Mouse (Mus musculus): ENCODE data around the gene Fcgr4. TPM values are rescaled to one million over a fixed set of nuclear protein-coding genes. Genes with fewer than 3 reads are reported as not detected.
A peak's percentile ranks its signal among the peaks of the same experiment; 100 is the strongest.
"Not testable (repeated sequence)": the region's sequence is repeated elsewhere in the genome, so short reads cannot be mapped to it uniquely, and the experiment has no call there.

Gene Fcgr4
- under 1 TPM; 0.34 to 0.52 TPM for total RNA-seq (2021)

DNA sequence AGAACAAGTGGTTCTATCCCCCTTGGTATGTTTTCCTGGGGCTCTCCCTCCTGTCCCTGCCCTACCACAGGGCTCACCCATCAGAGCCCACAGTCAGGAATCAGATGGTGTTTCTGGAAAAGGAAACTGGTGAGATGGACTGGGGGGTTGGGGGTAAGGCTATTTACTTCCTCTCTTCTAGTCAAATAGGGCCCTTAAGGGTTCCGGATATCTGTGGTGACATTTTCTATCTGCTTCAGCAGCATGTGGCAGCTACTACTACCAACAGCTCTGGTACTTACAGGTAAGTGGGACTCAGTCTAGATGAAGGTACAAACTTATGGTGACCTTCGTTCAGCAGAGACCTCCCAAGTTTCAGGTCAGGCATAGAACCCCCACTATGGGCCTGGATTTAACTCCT is at the start of gene Fcgr4:
Gene Fcgr4 (plus strand): TSS at position 184 of the 400 bp plus-strand sequence.
- intact Hi-C loops (cut with DNase I), result no loop called here
- DNase-seq (ENCODE audit: low spot score), result no peak

DNA sequence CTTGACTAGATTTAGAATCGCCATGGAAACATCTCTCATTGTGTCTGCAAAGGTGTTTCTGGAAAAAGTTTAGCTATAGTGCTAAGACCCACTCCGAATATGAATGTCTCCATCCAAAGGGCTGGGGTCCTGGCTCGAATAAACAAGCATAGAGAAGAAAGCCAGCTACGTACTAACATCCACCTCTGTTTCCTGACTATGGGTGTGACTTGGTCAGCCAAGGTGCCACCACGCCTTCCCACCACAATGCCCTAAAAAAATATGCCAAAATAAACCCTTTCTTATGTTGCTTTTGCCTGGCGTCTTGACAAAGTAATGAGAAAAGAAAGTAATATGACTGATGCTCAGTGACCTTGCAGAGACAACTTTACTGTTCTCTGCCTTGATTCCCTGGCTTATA is 46.2 kb upstream of the Fcgr4 start:
- intact Hi-C loops (cut with DNase I), result no loop called here
- DNase-seq (ENCODE audit: low spot score), result no peak

DNA sequence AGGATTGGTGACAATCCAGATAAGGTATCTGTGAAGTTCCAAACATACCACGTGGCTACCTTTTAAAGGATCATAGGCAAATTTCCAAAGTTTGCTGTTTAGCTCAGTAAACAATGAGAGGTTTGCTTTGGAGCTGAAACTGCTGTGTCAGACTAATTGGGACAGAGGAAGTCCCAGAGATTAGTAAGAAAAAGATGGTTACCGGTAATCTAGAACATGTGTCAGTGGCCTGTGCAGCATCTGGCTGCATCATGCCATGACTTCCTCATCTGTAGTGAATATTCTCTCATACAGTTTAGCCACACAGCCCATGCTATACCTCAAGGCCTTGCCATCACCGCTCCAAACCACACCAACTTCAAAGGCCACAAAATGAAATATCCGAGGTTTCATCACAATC is 45.8 kb upstream of the Fcgr4 start:
- no peak for DNase-seq (ENCODE audit: low spot score)
- intact Hi-C loops (cut with DNase I), result no loop called here

DNA sequence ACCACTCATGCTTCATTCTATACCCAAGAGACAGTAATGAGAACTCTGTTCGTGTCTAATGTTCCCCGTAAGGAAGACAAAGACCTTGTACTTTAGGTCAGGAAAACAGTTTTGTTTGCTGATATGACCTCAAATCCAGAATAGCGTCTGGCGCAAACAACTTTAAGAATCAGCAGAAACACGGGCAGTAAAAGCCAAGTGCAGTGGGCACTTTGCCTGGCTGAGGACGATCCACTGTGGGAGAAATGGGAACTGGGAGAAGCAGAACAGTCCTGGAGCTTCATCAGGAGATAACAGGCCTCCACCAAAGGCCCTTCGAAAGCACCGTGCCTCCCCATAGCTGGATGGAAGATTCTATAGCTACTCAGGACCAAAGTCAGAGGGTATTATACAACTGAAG is 44.5 kb upstream of the Fcgr4 start:
- intact Hi-C loops (cut with DNase I), result no loop called here
- DNase-seq (ENCODE audit: low spot score), result no peak

DNA sequence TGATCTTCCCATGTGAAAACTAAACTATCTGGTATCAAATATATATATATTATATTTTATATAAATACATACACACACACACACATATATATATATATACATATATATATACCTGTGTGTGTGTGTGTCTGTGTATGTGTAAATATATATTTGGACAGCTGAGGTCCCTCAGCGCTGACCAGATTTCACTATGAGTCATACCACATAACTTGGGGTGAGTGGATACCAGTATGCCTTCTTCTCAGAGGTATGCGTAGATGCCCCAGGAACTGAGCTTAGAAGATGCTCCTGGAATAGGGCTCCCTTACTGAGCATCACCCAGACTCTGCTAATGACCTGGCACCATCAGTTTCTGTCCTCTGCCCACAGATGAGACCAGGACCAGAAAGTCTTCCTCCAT is 44.0 kb upstream of the Fcgr4 start:
- no peak for DNase-seq (ENCODE audit: low spot score)
- intact Hi-C loops (cut with DNase I), result loop anchor here (5.0 kb wide), 1 partner anchor 62 kb away; the partner anchor contains the start of gene Fcrlb

DNA sequence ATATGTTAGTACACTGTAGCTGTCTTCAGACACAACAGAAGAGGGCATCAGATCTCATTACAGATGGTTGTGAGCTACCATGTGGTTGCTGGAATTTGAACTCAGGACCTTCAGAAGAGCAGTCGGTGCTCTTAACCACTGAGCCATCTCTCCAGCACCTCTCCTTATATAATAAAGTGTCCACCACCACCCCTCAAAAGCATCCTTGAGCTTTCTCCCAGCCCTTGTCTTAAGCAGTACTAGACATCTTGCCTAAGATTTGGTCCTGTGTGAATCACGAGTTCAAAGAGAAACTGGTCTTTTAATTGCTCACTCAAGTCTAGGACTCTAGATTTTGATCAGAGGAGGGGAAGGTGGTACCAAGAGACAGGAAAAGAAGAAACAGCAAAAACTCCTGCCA is 43.4 kb upstream of the Fcgr4 start:
- not testable (repeated sequence) for DNase-seq (ENCODE audit: low spot score)
- intact Hi-C loops (cut with DNase I), result loop anchor here (5.0 kb wide), 1 partner anchor 63 kb away; the partner anchor contains the start of gene Fcrlb

DNA sequence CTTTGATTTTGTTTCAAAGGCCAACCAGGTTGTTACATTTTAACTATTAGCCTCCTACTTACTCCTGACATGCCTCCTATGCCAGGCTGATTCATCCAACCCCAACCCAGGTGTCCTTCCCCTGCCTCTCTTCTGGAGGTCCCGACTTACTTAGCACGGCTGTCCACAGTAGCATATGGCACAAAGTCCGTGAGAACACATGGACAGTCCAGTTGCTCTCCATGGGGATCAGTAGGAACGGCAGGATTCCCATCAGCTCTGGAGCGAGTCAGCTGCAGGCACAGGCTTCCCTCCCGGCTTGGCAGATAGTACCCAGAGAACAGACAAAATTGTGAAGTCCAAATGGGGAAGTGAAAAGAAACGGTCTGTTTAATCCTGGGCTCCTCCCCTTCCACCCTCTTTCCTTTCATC is 43.0 kb upstream of the Fcgr4 start:
- intact Hi-C loops (cut with DNase I), result loop anchor here (5.0 kb wide), 1 partner anchor 63 kb away; the partner anchor contains the start of gene Fcrlb
- no peak for DNase-seq (ENCODE audit: low spot score)

DNA sequence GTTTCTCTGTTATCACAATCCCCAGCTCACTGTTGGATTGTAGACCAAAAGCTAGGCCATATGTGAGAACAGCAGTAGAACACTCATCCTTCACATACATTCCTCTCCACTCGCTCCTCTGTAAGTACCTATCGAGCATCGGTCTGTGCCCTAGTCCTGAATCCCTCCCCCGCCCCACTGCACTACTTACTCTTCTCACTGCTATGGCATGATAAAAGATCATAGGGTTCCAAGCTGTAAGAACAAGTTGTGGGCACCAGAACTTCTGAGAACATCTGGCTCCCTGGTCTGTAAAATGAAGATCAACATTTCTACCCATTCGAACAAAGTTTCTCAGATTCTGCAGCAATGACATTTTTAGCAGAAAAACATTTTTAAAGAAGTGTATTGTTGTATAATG is 42.3 kb upstream of the Fcgr4 start, which contains the start of gene Fcgr2b:
Gene Fcgr2b (minus strand): TSS at position 101 of the 400 bp plus-strand sequence.
- no peak for DNase-seq (ENCODE audit: low spot score)
- intact Hi-C loops (cut with DNase I), result loop anchor here (5.0 kb wide), 1 partner anchor 64 kb away; the partner anchor contains the start of gene Fcrlb

DNA sequence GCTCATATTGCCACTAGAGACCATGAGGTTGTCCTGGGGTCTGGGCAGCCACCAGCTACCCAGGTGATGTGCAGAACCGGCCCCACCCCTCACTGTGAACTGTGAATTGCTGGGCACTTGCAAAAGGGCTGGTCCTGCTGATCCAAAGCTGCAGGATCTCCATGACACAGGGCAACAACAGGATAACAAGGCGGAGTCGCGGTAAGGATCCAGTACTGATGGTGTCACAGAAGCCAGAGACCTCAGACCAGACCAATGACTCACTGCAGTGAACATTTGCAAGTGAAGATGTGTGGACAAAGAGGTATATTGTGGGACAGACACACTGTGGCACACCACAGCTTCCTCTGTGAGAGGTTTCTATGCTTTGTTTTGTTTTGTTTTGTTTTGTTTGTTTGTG is 40.1 kb upstream of the Fcgr4 start:
- DNase-seq (ENCODE audit: low spot score), result no peak
- intact Hi-C loops (cut with DNase I), result loop anchor here (5.0 kb wide), 1 partner anchor 66 kb away; the partner anchor contains the start of gene Fcrlb

DNA sequence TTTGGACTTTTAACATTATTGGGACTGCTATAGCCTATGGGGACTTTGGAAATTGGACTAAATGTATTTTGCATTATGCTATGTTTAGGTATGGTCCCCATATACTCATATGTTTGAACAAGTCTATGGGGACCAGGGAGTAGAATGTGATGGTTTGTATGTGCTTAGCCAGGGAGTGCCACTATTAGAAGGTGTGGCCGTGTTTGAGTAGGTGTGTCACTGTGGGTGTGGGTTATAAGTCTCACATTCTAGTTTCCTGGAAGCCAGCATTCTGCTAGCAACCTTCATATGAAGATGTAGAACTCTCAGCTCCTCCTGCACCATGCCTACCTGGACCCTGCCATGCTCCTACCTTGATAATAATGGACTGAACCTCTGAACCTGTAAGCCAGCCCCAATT is 37.0 kb upstream of the Fcgr4 start:
- DNase-seq (ENCODE audit: low spot score); intact Hi-C loops (cut with DNase I): not testable (repeated sequence)

DNA sequence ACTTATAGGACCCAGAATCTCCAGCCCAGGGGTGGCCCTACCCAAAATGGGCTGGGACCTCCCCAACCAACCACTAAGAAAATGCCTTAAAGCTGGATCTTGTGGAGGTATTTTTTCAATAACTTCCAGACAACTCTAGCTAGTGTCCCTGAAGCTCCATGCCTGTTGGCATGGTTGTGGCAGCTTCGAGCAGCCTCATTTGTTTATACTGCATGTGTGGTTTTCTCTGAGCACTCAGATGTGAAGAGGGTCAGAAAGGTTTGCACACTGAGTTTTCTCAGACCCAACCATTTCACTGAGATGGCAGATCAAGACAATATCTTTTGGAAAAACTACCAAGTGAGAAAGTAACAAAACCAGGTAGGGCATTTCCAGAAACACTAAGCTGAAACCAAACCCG is 36.4 kb upstream of the Fcgr4 start:
- intact Hi-C loops (cut with DNase I), result no loop called here
- no peak for DNase-seq (ENCODE audit: low spot score)

DNA sequence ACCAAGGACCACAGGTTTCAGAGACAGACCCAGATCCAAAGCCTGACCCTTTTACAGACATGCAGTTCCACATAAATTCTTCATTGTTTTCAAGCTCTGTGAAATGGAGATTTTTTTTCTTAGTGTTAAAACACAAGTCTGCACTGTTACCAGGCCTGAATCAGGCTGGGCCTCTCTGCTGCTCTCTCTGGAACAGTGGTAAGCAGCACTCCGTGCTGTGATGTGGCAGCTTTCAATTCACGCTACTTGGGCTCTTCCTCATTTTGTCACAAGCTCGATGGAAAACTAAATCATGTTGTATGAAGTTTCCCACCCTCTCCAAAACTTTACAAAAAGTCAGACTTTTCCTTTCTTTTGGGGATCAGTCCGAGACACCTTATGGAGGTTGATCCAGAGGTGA is 35.7 kb upstream of the Fcgr4 start:
- intact Hi-C loops (cut with DNase I), result no loop called here
- DNase-seq (ENCODE audit: low spot score), result no peak

DNA sequence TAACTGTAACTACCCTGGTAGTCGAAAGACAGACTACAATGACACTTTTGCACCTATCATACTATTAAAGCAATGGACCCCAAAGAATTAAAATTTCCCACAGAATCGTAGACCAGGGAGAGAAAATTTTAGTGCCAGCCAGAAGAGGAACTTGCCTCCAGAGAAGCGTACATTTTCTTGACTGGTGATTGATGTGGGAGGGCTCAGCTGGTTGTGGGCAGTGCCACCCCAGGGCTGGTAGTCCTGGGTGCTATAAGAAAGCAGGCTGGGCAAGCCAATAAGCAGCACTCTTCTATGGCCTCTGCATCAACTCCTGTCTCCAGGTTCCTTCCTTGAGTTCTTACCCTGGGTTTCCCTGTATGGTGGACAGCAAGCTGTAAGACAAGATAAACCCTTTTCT is 33.6 kb upstream of the Fcgr4 start:
- DNase-seq (ENCODE audit: low spot score), result no peak
- intact Hi-C loops (cut with DNase I), result no loop called here

DNA sequence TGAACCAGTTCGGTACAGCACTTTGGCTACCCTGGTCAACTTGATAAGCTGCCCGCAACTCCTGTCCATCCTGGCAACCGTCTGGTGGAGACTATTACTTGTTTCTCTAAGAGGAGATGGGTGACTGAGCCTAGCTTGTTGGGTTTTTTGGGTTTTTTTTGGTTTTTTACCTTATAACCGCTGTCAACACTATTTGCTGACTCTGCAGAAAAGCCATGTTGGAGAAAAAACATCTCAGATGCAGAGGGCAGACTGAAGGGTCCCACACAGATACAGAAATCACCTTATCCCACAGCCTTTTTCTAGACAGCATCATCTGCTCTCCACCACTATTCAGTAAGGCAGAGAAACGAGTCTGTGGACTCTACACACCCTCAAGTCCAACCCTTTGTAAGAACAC is 32.9 kb upstream of the Fcgr4 start:
- intact Hi-C loops (cut with DNase I), result no loop called here

DNA sequence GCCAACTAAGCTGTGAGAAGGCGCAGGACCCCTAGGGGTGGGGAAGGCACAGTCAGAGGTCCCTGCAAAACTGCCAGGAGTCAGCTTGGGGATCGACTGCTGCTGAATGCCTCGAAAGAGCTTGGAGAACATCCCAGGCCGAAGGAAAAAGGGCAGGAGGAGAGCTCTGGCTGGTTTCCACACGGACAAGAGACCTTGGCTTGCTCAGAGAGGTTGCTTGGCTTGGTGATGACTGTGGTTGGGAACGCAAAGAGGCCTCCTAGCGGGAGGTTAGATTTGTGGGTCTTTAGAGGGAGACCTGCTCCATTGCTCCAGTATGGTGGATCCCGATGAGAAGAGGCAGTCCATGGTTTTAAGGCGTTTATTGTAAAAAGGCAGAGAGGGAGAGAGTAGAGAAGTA is 29.1 kb upstream of the Fcgr4 start:
- no peak for DNase-seq (ENCODE audit: low spot score)
- intact Hi-C loops (cut with DNase I), result no loop called here

More for the DNA sequence above, 32.9 kb upstream of the Fcgr4 start:
- DNase-seq (ENCODE audit: low spot score), result no peak

DNA sequence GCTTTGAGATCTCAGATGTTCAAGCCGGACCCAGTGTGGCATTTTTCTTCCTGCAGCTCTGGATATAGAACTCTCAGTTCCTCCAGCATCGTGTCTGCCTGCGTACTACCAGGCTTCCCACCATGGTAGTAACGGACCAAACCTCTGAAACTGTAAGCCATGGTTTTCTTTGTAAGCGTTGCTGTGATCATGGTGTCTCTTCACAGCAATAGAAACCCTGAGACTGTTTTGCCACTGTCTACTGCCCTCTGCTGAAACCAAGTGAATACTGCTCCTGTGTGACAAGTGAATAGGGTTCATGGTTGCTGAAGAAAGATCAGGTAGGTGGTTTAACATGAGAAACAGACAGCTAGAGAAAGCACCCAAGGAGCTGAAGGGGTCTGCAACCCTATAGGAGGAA is 26.2 kb upstream of the Fcgr4 start:
- DNase-seq (ENCODE audit: low spot score), result no peak
- intact Hi-C loops (cut with DNase I), result loop anchor here (1.0 kb wide), 1 partner anchor 91 kb away; no protein-coding TSS in a partner anchor

DNA sequence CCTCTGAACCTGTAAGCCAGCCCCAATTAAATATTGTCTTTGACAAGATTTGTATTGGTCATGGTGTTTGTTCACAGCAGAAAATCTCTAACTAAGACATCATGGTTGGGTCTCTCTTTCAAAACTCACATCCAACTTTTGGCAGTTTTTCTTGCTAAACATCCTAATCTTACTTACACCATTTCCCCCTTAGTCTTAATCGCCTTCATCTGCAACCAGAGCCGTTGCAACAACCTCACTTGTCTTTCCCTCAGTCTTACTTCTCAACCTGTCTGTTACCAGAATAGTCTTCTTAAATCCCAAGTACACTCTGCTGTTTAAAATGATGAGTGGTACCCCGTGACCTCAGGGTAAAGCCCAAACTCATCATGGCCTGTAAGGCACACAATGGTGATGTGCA is 22.7 kb upstream of the Fcgr4 start:
- intact Hi-C loops (cut with DNase I), result loop anchor here (1.0 kb wide), 1 partner anchor 95 kb away; no protein-coding TSS in a partner anchor
- no peak for DNase-seq (ENCODE audit: low spot score)

DNA sequence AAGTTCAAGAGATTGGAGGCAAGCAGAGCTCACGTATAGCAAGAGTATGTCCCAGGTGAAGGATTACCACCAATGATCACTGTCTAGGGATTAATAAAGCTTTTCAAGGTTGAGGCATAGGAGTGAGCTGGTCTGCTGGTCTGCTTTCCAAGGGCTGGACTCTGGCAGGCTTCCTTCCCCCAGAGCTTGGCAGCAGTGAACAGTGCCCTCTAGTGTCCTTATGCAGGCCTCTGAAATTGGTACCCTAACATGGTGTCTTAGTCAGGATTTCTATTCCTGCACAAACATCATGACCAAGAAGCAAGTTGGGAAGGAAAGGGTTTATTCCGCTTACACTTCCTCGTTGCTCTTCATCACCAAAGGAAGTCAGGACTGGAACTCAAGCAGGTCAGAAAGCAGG is 22.0 kb upstream of the Fcgr4 start:
- DNase-seq (ENCODE audit: low spot score), result no peak
- intact Hi-C loops (cut with DNase I), result loop anchor here (1.0 kb wide), 1 partner anchor 95 kb away; no protein-coding TSS in a partner anchor

DNA sequence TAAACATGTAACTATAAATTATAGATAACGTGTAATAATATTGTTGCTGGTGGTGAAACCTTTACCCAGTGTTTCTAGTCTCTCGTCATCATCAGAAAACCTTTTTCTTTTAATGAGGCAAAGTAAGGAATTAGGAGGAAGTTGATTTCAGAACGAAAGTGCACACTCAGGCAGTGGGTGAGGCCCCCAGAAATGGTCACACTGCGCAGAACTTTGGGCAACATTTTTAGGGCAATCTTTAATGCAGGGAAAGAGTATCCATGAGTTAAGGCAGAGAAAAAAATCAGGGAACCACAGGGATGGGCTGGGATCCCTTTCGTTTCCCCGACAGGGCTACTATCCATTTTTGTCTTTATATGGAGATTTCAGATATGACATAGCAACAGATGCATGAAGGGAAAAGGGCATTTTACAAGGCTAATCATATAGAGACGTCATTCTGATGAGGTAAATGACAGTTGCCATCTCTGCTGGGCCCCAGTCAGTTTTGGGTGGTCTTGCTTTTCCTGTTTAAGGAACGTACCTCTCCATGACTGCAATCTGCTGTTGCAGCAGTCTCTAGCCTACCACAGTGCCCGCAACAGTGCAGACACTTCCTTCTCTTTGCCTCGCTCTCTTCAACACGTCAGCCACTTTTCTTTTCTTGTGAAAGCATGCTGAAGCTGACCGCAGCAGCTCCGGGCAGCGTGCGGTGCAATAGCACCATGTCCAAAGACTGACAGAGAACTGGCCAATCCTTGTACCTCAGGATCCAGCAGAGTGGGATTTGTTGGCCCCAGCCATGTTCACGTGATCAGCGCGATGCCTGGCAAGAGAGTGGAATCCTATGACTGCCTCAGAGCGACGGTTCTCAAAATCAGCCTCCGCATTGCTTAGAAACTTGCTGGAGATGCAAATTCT is 20.7 kb upstream of the Fcgr4 start:
- DNase-seq (ENCODE audit: low spot score), result peak; percentile 49
- intact Hi-C loops (cut with DNase I), result no loop called here

DNA sequence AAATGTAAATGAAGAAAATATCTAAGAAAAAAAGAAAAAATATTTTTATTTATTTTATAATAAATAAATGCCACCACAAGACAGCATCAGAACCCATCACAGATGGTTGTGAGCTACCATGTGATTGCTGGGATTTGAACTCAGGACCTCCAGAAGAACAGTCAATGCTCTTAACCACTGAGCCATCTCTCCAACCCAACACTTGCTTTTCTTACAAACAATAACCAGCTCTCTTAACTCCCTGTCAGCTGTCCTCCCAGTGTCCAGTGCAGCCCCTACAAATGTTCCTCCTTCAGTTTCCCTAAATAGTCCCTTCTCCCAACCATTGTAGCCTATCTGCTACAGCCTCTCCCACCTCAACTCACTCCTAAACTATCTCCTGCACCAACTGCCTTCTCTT is 18.9 kb upstream of the Fcgr4 start:
- no peak for DNase-seq (ENCODE audit: low spot score)
- intact Hi-C loops (cut with DNase I), result no loop called here

DNA sequence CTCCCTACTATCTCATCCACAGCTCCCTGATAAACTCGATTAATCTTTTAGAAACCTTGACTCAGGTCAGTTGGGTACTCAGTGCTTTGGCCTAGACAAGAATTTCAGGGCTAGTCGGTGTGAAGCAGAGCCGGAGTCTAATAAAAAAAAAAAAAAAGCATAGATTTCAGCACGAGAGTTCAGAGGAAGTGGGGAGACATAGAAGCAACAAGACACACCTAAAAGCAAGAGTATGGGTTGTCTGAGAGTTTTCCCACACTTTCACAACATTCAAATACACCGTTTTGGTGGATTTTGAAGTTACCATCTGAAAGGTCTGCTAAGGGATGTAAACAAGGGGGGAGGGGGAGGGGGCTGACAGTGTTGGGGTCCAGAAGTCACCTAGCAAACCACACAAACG is 13.6 kb upstream of the Fcgr4 start:
- intact Hi-C loops (cut with DNase I), result no loop called here

More for the DNA sequence above, 13.6 kb upstream of the Fcgr4 start:
- no peak for DNase-seq (ENCODE audit: low spot score)

Data from heart, postnatal 25 days (tissue).